16 mouse cellular contexts compared by ENCODE assay signal in the genomic region with DNA sequence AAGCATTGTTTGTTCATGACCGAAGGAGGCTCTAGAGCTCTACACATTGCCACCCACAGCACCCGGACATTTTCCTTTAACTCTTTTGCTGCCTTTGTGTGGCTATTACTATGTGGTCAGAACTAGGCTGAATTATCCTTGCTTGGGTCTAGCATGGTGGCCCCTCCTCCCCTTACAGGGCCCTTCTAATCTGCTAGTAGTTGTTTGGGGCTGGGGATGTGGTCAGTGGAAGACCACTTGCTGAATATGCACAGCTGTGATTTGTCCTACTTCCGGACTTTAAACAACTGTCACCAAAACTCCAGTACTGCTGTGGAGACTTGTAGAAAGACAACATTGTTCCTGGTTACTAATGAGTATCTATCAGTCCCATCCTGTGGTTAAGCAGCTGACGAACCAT.
"Had no signal": no experiment of that assay in that cellular context is flagged by ENCODE, and none has a peak within 500 bp of the region (broad histone marks: within the 10 kb centered on the region; RNA-seq: fewer than 3 reads in every experiment).

No protein-coding gene starts in this region.

- DNase-seq: lung, adult 2 months; lung, postnatal 10 days; lung, postnatal 36 days; right cerebral cortex, postnatal 14 days; thymus, adult 18-20 months; thymus, postnatal 14 days; thymus, postnatal 36 days had no signal

- H3K9me3 ChIP-seq: liver, embryonic 15.5 days; lung, embryonic 15.5 days; megakaryocyte, embryonic 14.5 days; midbrain, embryonic 13.5 days; midbrain, embryonic 15.5 days; neural tube, embryonic 12.5 days had no signal

- H3K27me3 ChIP-seq: liver, embryonic 15.5 days; lung, embryonic 15.5 days; megakaryocyte, embryonic 14.5 days; midbrain, embryonic 13.5 days; midbrain, embryonic 15.5 days; neural tube, embryonic 12.5 days had no signal

- H3K27ac ChIP-seq: liver, embryonic 15.5 days; lung, embryonic 15.5 days; macrophage; midbrain, embryonic 13.5 days; midbrain, embryonic 15.5 days; neural tube, embryonic 12.5 days had no signal

- ATAC-seq: liver, postnatal 0 days; midbrain, embryonic 13.5 days; midbrain, embryonic 15.5 days had no signal

- H3K4me1 ChIP-seq: liver, embryonic 15.5 days; lung, embryonic 15.5 days; midbrain, embryonic 15.5 days; neural tube, embryonic 12.5 days had no signal

- H3K4me3 ChIP-seq: liver, embryonic 15.5 days; lung, embryonic 15.5 days; megakaryocyte, embryonic 14.5 days; midbrain, embryonic 13.5 days; midbrain, embryonic 15.5 days; neural tube, embryonic 12.5 days had no signal

- H3K4me2 ChIP-seq: liver, embryonic 15.5 days; lung, embryonic 15.5 days; midbrain, embryonic 11.5 days; midbrain, embryonic 13.5 days; midbrain, embryonic 15.5 days; neural tube, embryonic 12.5 days had no signal

- H3K9ac ChIP-seq: liver, embryonic 15.5 days; liver, postnatal 0 days; lung, embryonic 15.5 days; midbrain, embryonic 13.5 days; midbrain, embryonic 15.5 days; neural tube, embryonic 12.5 days had no signal
